Mouse (Mus musculus) embryo, embryonic 10.5 days (tissue): ENCODE data around the gene Bcas2.
"Not testable (repeated sequence)": the region's sequence is repeated elsewhere in the genome, so short reads cannot be mapped to it uniquely, and the experiment has no call there.

Experiments used
- DNase-seq: peaks from one replicate; pipeline ENCODE4 v3.0.0-alpha.2; 2015; ENCODE audit warnings: low spot score

Bcas2 gene

GRCm38 (mm10) chr3:103159232-103159900, 12.1 kb upstream of the Bcas2 start:
- DNase-seq = no peak

GRCm38 (mm10) chr3:103169771-103170170, 1.7 kb upstream of the Bcas2 start:
- peak; percentile 94 for DNase-seq

- DNase-seq = no peak
These were observed 1.2 kb downstream of the Bcas2 start for GRCm38 (mm10) chr3:103172615-103173014.

GRCm38 (mm10) chr3:103176740-103177139, 5.3 kb downstream of the Bcas2 start:
- no peak for DNase-seq

- no peak for DNase-seq
These were observed 8.1 kb downstream of the Bcas2 start for GRCm38 (mm10) chr3:103179527-103179926.

- DNase-seq = no peak
These were observed 9.7 kb downstream of the Bcas2 start for GRCm38 (mm10) chr3:103181171-103181570.

GRCm38 (mm10) chr3:103182821-103183220, 11.4 kb downstream of the Bcas2 start:
- DNase-seq = no peak

GRCm38 (mm10) chr3:103184467-103184866, 13.0 kb downstream of the Bcas2 start:
- not testable (repeated sequence) for DNase-seq

- DNase-seq = no peak
These were observed 17.0 kb downstream of the Bcas2 start for GRCm38 (mm10) chr3:103188451-103188850.

- no peak for DNase-seq
These were observed 17.4 kb downstream of the Bcas2 start for GRCm38 (mm10) chr3:103188856-103189255.

- no peak for DNase-seq
These were observed 20.7 kb downstream of the Bcas2 start for GRCm38 (mm10) chr3:103192161-103192560.

- no peak for DNase-seq
These were observed 21.7 kb downstream of the Bcas2 start for GRCm38 (mm10) chr3:103193186-103193585.

GRCm38 (mm10) chr3:103196320-103196823, 24.9 kb downstream of the Bcas2 start:
- no peak for DNase-seq

- no peak for DNase-seq
These were observed 27.9 kb downstream of the Bcas2 start for GRCm38 (mm10) chr3:103199386-103199785.

- DNase-seq = not testable (repeated sequence)
These were observed 29.6 kb downstream of the Bcas2 start for GRCm38 (mm10) chr3:103201105-103201504.

GRCm38 (mm10) chr3:103203554-103203953, 32.1 kb downstream of the Bcas2 start:
- DNase-seq = no peak

GRCm38 (mm10) chr3:103204445-103204844, 33.0 kb downstream of the Bcas2 start:
- DNase-seq = no peak

GRCm38 (mm10) chr3:103206393-103206792, 34.9 kb downstream of the Bcas2 start:
- no peak for DNase-seq

GRCm38 (mm10) chr3:103207749-103208148, 36.3 kb downstream of the Bcas2 start:
- DNase-seq = no peak

- DNase-seq = no peak
These were observed 36.8 kb downstream of the Bcas2 start for GRCm38 (mm10) chr3:103208237-103208636.

GRCm38 (mm10) chr3:103211101-103211500, 39.6 kb downstream of the Bcas2 start:
- DNase-seq = no peak

- DNase-seq = no peak
These were observed 40.7 kb downstream of the Bcas2 start for GRCm38 (mm10) chr3:103212142-103212541.

GRCm38 (mm10) chr3:103213537-103213936, 42.1 kb downstream of the Bcas2 start:
- no peak for DNase-seq
